Mouse (Mus musculus): ENCODE measurements around the gene Aqp5. TPM values are rescaled to one million over a fixed set of nuclear protein-coding genes. Genes with fewer than 3 reads are reported as not detected.

Aqp5 gene
- polyA plus RNA-seq, 1 experiment from 2014 or later = 1.9 TPM

DNA sequence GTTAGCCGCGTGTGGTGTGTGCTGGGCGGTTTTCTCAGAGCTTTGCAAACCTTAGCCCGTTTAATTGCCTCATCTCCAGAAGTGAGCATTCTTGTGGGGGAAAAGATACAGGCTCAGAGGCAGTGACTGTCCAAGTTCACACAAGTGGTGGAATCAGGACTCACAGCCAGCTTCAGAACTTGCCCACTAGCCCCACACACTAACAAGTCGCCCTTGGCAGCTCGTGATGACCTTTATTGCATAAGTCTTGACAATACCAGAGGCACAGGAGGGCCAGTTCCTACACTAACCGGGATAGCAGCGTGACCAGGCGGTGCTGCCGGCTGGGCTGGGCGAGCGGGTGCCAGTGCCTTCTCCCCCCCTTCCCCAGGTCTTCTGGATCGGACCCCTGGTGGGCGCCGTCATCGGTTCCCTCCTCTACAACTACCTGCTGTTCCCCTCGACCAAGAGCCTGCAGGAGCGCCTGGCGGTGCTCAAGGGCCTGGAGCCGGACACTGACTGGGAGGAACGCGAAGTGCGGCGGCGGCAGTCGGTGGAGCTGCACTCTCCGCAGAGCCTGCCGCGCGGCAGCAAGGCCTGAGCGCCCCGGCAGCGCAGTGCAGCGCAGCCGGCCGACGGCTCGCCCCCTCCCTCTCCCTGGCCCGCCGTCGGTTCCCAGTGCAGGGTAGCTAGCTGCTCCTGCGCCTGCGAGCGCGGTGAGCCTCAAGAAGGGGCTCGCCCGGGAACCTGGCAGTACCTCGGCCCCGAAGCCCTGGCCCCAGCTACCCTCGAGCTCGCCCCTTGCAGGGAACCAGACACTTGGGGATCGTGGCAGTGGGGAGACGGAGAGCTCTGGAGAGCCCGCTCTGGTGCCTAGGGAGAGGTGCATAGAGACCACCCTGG lies 6.9 kb upstream of the Aqp5 start:
- Histone ChIP-seq H3K4me2 (peak overlapping the region; percentile 62), H3K27me3 (peaks cover 98% of the 10 kb centered on the region), H3K27ac (no peak overlapping the region), H3K4me1 (peaks cover 21% of the 10 kb centered on the region), H3K9ac (peak overlapping the region; percentile 24; the same call in 1 of the 2 replicates), H3K36me3 (no peaks in the 10 kb centered on the region), H3K4me3 (peak overlapping the region; percentile 33), H3K9me3 (no peaks in the 10 kb centered on the region)
- ATAC-seq (ENCODE audit: borderline replicate concordance, extremely low read depth, low FRiP score, low TSS enrichment) = peak; percentile 52; the same call in 1 of the 2 replicates
- WGBS = 3% methylated on average over 47 of the region's 54 CpGs

DNA sequence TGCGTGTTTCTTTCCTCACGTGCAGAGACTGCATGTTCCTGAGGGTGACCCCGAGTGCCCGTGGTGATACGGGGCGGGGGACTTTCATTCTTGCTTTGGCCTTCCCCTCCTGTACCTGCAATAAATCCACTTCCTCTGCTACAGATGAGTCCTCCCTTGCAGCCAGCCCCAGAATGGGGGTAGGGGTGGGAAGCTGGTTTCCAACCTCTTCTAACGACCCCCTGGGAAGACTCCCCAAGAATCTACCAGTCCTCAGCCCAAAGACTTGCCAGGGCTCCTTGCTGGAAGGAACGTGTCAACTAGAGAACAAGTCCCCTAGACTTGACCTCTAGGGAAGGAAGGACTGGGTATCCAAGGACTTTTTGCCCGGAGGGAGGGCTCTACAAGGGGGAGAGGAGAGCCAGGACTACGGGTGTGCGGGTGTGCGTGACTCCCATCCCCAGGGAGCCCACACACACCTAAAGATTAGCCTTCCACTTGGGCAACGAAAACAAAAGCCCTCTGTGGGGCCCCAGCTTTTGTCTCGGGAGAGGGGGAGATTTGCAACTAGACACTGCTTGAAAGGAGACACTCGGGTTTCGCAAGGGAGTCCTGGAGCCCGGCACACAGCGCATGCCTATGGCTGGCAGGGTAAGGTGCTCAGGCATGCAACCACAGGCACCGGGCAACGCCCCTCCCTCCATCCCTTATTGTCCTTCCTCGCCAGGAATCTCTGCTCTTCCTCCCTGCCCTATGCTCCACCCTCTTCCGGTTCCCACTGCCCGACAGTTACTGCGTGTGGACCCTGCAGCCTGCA lies 6.0 kb upstream of the Aqp5 start:
- no peaks in the 10 kb centered on the region for H3K36me3 ChIP-seq

DNA sequence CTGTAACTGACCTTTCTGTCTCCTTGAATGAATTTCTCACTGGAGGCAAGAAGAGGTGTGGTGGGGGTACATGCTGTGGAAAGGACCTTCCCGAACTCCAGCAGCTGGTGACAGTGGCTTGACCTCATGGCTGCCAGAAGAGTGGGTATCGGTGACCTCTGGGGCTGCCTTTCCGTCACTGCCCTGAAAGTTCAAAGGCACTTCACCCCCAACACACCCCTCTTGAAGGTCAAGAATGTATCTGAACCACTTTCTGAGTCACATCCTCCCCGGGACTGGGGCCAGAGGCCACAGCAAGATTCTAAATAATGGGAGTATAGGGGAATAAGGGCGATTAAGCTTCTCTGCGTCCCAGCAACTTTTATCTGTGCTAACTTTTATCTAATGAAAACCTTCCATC lies 4.8 kb upstream of the Aqp5 start:
- no peak for ATAC-seq (ENCODE audit: borderline replicate concordance, extremely low read depth, low FRiP score, low TSS enrichment)
- Histone ChIP-seq H3K27ac (no peak overlapping the region), H3K36me3 (no peaks in the 10 kb centered on the region), H3K9me3 (no peaks in the 10 kb centered on the region), H3K4me1 (peaks cover 27% of the 10 kb centered on the region), H3K27me3 (peaks cover 100% of the 10 kb centered on the region), H3K4me3 (no peak overlapping the region), H3K9ac (no peak overlapping the region), H3K4me2 (no peak overlapping the region)
- WGBS = 47% methylated on average over 6 of the region's 6 CpGs

More for the DNA sequence above, 6.0 kb upstream of the Aqp5 start:
- peaks cover 21% of the 10 kb centered on the region for H3K4me1 ChIP-seq
- no peak overlapping the region for H3K9ac ChIP-seq
- peak overlapping the region; percentile 62 for H3K4me2 ChIP-seq
- WGBS = 3% methylated on average over 24 of the region's 24 CpGs
- H3K4me3 ChIP-seq = peak overlapping the region; percentile 33
- no peaks in the 10 kb centered on the region for H3K9me3 ChIP-seq
- ATAC-seq (ENCODE audit: borderline replicate concordance, extremely low read depth, low FRiP score, low TSS enrichment) = no peak
- H3K27ac ChIP-seq = no peak overlapping the region
- peaks cover 100% of the 10 kb centered on the region for H3K27me3 ChIP-seq

DNA sequence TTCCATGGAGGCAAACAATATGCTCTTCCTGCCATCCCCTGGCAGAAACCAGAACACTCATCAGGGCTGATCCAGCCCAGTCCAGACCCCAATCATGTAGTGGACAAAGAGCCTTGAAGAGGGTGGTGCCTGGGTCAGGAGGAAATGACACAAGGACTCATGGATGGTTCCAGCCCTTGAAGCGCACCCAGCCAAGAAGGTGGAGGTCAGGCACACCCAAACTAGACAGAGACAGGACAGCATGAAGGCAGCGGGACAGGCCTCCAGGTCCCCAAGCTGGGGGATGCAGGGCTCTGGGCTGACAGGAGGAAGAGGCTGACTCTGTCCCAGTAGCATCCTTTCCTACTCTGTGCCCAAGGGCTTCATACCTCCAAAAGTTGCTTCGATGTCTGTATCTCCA lies 4.1 kb upstream of the Aqp5 start:
- H3K9ac ChIP-seq = no peak overlapping the region
- no peaks in the 10 kb centered on the region for H3K36me3 ChIP-seq
- H3K4me3 ChIP-seq = no peak overlapping the region
- peaks cover 100% of the 10 kb centered on the region for H3K27me3 ChIP-seq
- H3K4me2 ChIP-seq = no peak overlapping the region
- peaks cover 30% of the 10 kb centered on the region for H3K4me1 ChIP-seq
- H3K27ac ChIP-seq = no peak overlapping the region
- WGBS = 88% methylated on average over 3 of the region's 3 CpGs
- ATAC-seq (ENCODE audit: borderline replicate concordance, extremely low read depth, low FRiP score, low TSS enrichment) = no peak
- H3K9me3 ChIP-seq = no peaks in the 10 kb centered on the region

DNA sequence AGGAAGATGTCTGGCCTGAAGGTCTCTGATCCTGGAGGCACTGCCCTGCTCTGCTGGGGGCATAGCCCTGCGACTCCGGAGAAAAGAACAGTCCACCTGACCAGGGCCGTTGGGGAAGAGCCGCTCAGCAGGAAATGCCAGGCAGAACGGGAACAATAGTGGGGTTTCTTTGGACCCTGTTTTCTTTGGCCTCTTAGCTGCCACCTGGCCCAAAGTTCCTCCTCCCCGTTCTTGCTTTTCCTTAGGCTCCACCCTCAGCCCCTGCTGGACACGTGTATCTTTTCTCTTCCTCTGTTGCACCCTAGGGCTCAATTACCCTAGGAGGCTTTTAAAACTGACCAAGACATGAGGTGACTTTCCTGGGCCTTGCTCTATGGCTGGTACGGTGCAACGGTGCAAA lies 1.3 kb upstream of the Aqp5 start:
- no peak overlapping the region for H3K9ac ChIP-seq
- no peak for ATAC-seq (ENCODE audit: borderline replicate concordance, extremely low read depth, low FRiP score, low TSS enrichment)
- H3K36me3 ChIP-seq = no peaks in the 10 kb centered on the region
- H3K4me3 ChIP-seq = no peak overlapping the region
- H3K9me3 ChIP-seq = no peaks in the 10 kb centered on the region
- 7% methylated on average over 9 of the region's 9 CpGs for WGBS
- no peak overlapping the region for H3K27ac ChIP-seq
- H3K4me2 ChIP-seq = no peak overlapping the region
- H3K4me1 ChIP-seq = peaks cover 21% of the 10 kb centered on the region
- H3K27me3 ChIP-seq = peaks cover 100% of the 10 kb centered on the region

DNA sequence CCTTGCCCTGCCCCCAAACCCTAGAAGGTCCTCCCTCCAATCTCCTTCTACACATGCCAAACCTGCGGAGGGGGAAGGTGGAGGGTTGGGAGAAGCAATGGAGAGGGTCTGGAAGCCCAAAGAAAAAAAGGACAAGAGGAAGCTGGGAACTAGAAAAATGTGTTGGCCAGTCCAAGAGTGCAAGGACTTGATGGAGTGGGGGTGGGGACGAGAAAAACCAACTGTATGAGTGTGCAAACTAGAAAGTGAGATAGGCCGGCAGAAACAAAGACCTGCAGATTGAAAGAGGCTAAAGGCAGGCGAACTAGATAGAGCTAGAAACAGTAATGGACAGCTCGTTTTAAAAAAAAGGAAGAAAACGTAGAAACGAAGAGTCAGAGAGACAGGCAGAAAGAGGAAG lies 878 bp upstream of the Aqp5 start:
- WGBS = 22% methylated on average over 7 of the region's 7 CpGs
- ATAC-seq (ENCODE audit: borderline replicate concordance, extremely low read depth, low FRiP score, low TSS enrichment) = no peak
- H3K9me3 ChIP-seq = no peaks in the 10 kb centered on the region
- peaks cover 100% of the 10 kb centered on the region for H3K27me3 ChIP-seq
- no peak overlapping the region for H3K27ac ChIP-seq
- no peaks in the 10 kb centered on the region for H3K36me3 ChIP-seq
- peaks cover 18% of the 10 kb centered on the region for H3K4me1 ChIP-seq
- no peak overlapping the region for H3K4me2 ChIP-seq
- H3K9ac ChIP-seq = no peak overlapping the region
- no peak overlapping the region for H3K4me3 ChIP-seq

DNA sequence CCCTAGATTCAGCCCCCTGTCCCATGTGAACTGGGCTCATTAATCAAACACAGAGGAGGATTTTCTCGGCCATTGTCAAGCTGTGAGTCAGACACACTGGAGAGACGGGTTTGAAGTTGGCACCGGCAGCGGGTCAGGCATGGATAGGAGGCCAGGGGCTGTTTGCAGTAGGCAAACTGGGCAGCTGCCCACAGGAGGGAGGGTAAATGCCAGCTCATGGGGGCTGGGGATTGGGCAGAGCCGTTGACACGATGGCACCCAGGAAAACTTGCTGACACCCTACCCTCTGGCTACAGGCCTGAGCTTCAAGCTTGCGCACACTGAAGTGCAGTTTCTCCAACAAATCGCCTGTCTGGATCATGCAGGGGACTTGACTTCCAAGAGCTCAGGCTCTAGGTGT lies 1.6 kb downstream of the Aqp5 start:
- no peaks in the 10 kb centered on the region for H3K9me3 ChIP-seq
- H3K9ac ChIP-seq = no peak overlapping the region
- 60% methylated on average over 8 of the region's 8 CpGs for WGBS
- ATAC-seq (ENCODE audit: borderline replicate concordance, extremely low read depth, low FRiP score, low TSS enrichment) = no peak
- peaks cover 88% of the 10 kb centered on the region for H3K27me3 ChIP-seq
- H3K4me2 ChIP-seq = no peak overlapping the region
- no peak overlapping the region for H3K4me3 ChIP-seq
- H3K4me1 ChIP-seq = peaks cover 27% of the 10 kb centered on the region
- H3K36me3 ChIP-seq = no peaks in the 10 kb centered on the region
- H3K27ac ChIP-seq = no peak overlapping the region

DNA sequence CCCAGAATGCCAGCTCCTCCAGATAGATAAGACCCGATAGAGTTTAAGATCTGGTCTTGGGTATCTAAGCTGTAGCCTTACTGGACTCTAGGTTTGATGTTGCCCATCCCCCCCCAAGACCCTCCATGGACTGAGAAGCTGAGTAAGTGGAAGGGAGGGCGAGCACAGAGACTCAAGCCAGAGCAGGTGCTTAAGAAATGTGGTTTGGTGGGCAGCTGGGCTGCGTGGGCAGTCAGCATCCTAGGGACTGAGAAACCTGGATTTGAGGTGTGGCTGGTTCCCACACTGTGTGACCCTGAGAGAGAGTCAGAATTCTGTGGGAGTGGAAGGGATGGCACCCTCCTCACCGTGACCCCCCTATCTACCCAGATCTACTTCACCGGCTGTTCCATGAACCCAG lies 2.3 kb downstream of the Aqp5 start:
- Histone ChIP-seq H3K27ac (no peak overlapping the region), H3K9me3 (no peaks in the 10 kb centered on the region), H3K27me3 (peaks cover 88% of the 10 kb centered on the region), H3K4me1 (peaks cover 27% of the 10 kb centered on the region), H3K4me3 (no peak overlapping the region), H3K36me3 (no peaks in the 10 kb centered on the region), H3K9ac (no peak overlapping the region), H3K4me2 (no peak overlapping the region)
- ATAC-seq (ENCODE audit: borderline replicate concordance, extremely low read depth, low FRiP score, low TSS enrichment) = no peak
- 78% methylated on average over 5 of the region's 5 CpGs for WGBS

DNA sequence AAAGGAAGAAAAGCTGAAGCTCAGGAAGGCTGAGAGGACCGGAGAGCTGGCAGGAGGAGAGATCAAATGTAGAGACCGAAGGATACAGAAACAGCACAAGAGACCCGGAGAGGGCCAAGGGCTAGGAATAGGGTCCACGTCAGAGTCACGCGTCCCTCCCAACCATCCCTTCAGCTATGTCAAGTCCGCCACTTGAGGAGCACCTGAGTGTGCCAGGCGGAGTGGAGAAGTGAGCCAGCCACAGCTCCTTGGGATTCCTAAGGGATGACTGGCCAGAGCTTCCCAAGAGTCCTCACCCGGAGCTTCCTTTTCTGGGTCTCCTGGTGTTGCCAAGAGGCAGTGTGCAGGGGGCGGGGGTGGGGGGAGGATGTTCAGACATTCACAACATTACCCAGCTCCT lies 4.4 kb downstream of the Aqp5 start:
- Histone ChIP-seq H3K27me3 (peaks cover 82% of the 10 kb centered on the region), H3K4me2 (no peak overlapping the region), H3K9ac (no peak overlapping the region), H3K4me1 (peaks cover 27% of the 10 kb centered on the region), H3K9me3 (no peaks in the 10 kb centered on the region), H3K27ac (no peak overlapping the region), H3K36me3 (no peaks in the 10 kb centered on the region), H3K4me3 (no peak overlapping the region)
- no peak for ATAC-seq (ENCODE audit: borderline replicate concordance, extremely low read depth, low FRiP score, low TSS enrichment)
- 54% methylated on average over 10 of the region's 10 CpGs for WGBS

DNA sequence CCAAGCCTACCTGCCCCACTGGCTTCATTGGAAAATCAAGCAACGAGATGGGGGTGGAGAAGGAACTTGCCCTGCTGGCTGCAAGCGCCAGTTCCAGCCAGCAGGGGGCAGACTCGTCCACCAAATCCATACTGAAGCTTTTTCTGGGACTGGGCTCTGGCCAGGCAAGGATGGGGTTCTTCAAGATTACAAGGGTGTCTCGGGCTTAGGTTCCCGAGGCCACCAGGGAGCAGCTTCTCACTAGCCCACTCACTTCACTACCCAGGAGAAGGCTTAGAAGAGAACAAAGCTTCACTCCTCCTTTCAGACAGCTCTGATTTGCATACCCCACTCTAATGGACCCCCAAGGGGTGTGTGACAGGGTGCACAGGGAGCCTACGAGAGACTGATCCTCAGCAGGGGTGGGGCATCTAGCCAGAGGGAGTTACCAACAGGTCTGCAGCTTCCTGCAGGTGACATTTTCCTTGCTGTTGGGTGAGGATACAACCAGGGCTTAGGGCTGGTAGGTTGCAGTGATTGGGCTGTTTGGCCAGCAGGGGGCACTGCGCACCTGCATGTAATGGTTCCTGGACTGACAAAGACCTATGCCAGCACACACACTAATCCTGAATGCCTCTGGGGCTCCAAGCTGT lies 5.6 kb downstream of the Aqp5 start:
- Histone ChIP-seq H3K27me3 (peaks cover 81% of the 10 kb centered on the region), H3K36me3 (no peaks in the 10 kb centered on the region), H3K4me3 (no peak overlapping the region), H3K9ac (no peak overlapping the region), H3K9me3 (no peaks in the 10 kb centered on the region), H3K4me1 (peaks cover 19% of the 10 kb centered on the region), H3K4me2 (no peak overlapping the region), H3K27ac (no peak overlapping the region)
- peak; percentile 63; the same call in 1 of the 2 replicates for ATAC-seq (ENCODE audit: borderline replicate concordance, extremely low read depth, low FRiP score, low TSS enrichment)
- 0% methylated on average over 7 of the region's 7 CpGs for WGBS

DNA sequence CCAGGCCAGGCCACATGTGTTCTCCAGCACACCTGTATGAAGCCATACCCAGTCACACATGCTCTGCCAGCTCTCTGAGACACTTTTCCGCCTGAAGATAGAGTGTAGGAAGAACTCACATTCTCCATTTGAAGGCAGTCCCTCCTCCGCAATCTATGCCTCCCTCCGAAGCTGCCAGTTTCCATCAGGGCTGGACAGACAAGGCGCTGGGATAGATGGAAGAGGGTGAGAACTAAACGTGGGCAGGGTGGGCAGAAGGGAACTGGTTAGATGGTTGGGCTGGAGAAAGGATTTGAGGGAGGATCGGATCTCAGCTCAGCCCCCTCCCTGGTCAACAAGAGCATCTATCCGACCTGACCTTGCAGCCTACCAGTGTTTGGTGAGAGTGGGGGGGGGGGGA lies 6.3 kb downstream of the Aqp5 start:
- 44% methylated on average over 7 of the region's 7 CpGs for WGBS
- Histone ChIP-seq H3K27me3 (peaks cover 79% of the 10 kb centered on the region), H3K4me1 (peaks cover 19% of the 10 kb centered on the region), H3K4me2 (no peak overlapping the region), H3K9ac (no peak overlapping the region), H3K27ac (no peak overlapping the region), H3K9me3 (no peaks in the 10 kb centered on the region), H3K36me3 (no peaks in the 10 kb centered on the region), H3K4me3 (no peak overlapping the region)
- 0 out of 2 replicates have a peak, but pooled peaks have one; percentile 1 for ATAC-seq (ENCODE audit: borderline replicate concordance, extremely low read depth, low FRiP score, low TSS enrichment)

Measured in lung, embryonic 15.5 days (tissue).